Mouse (Mus musculus): ENCODE measurements at regions not wholly inside any gene's neighbourhood (a gene's known extent, or its start where the extent isn't known, plus 50 kb on each side); places are given as distances from the start of the nearest gene placed in this dataset.

- in situ Hi-C loops (cut with MboI, MseI) = loop anchor here (5.0 kb wide), 1 partner anchor 212 kb away; no protein-coding TSS in a partner anchor
These were observed 394.7 kb upstream of the Slitrk6 start for GRCm38 (mm10) chr14:111149653-111150052.

GRCm38 (mm10) chr14:111116600-111116999 is 361.7 kb upstream of the Slitrk6 start:
- in situ Hi-C loops (cut with MboI, MseI) = no loop called here

GRCm38 (mm10) chr14:111103579-111103978 is 348.6 kb upstream of the Slitrk6 start:
- in situ Hi-C loops (cut with MboI, MseI) = no loop called here

- in situ Hi-C loops (cut with MboI, MseI) = no loop called here
These were observed 345.3 kb upstream of the Slitrk6 start for GRCm38 (mm10) chr14:111100257-111100656.

GRCm38 (mm10) chr14:111096229-111096628 is 341.3 kb upstream of the Slitrk6 start:
- in situ Hi-C loops (cut with MboI, MseI) = loop anchor here (10.0 kb wide), 1 partner anchor 441 kb away; no protein-coding TSS in a partner anchor

- in situ Hi-C loops (cut with MboI, MseI) = no loop called here
These were observed 319.6 kb upstream of the Slitrk6 start for GRCm38 (mm10) chr14:111074517-111074916.

GRCm38 (mm10) chr14:111073529-111073928 is 318.6 kb upstream of the Slitrk6 start:
- in situ Hi-C loops (cut with MboI, MseI) = no loop called here
